Mouse (Mus musculus): Measurements from ENCODE around the gene Gcm1. TPM values are rescaled to one million over a fixed set of nuclear protein-coding genes. Genes with fewer than 3 reads are reported as not detected.

Gcm1 gene
- polyA plus RNA-seq, 1 experiment from 2014 or later: not detected

- WGBS: 93% methylated on average over 5 of the region's 6 CpGs
- DNase-seq (ENCODE audit: low spot score): no peak
Observed at GRCm38 (mm10) chr9:78096376-78096775, 44.7 kb downstream of the Gcm1 start.

DNA sequence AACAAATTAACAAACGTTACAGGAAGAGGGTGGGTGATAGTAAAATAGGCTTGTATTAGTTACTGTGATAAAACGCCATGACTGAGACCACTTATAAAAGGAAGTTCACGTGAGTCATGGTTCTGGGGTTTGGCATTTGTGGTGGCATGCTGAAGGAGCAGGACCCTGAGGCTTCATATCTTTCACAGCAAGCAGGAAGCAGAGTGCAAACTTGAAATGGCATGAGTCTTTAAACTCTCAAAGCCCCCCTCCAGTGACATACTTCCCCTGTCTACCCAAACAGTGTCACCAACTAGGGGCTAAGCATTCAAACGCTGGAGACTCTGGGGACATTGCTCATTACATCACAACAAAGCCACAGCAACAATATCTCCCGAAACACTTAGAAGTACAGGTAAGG is 49.2 kb downstream of the Gcm1 start:
- no peak overlapping the region for H3K9ac ChIP-seq (ENCODE audit: low read length)
- 85% methylated on average over 5 of the region's 5 CpGs for WGBS
- DNase-seq (ENCODE audit: low spot score) (no peak), ATAC-seq (replicated peaks; ENCODE audit: low FRiP score, low TSS enrichment, low read depth) (no peak)
- H3K9me3 ChIP-seq (ENCODE audit: control insufficient read depth, low read length): no peaks in the 10 kb centered on the region
- peaks cover 73% of the 10 kb centered on the region for H3K36me3 ChIP-seq (ENCODE audit: control insufficient read depth, insufficient read depth, low read length)
- no peak overlapping the region for H3K4me2 ChIP-seq (ENCODE audit: low read length)
- H3K27me3 ChIP-seq (replicated peaks; ENCODE audit: control insufficient read depth, insufficient read depth, low read length): no peaks in the 10 kb centered on the region
- no peak overlapping the region for H3K4me3 ChIP-seq (ENCODE audit: low read depth, low read length)
- H3K4me1 ChIP-seq (replicated peaks; ENCODE audit: control insufficient read depth, insufficient read depth, low read length): peaks cover 14% of the 10 kb centered on the region
- no peak overlapping the region for H3K27ac ChIP-seq (ENCODE audit: low read depth)

More at GRCm38 (mm10) chr9:78096376-78096775, 44.7 kb downstream of the Gcm1 start:
- no peak overlapping the region for H3K4me2 ChIP-seq (ENCODE audit: low read length)
- H3K27me3 ChIP-seq (replicated peaks; ENCODE audit: control insufficient read depth, insufficient read depth, low read length): no peaks in the 10 kb centered on the region
- H3K9me3 ChIP-seq (ENCODE audit: control insufficient read depth, low read length): no peaks in the 10 kb centered on the region
- peaks cover 84% of the 10 kb centered on the region for H3K36me3 ChIP-seq (ENCODE audit: control insufficient read depth, insufficient read depth, low read length)
- no peak overlapping the region for H3K4me3 ChIP-seq (ENCODE audit: low read depth, low read length)
- H3K4me1 ChIP-seq (replicated peaks; ENCODE audit: control insufficient read depth, insufficient read depth, low read length): no peaks in the 10 kb centered on the region
- no peak overlapping the region for H3K9ac ChIP-seq (ENCODE audit: low read length)
- no peak overlapping the region for H3K27ac ChIP-seq (ENCODE audit: low read depth)
- ATAC-seq (replicated peaks; ENCODE audit: low FRiP score, low TSS enrichment, low read depth): no peak

- no peak for ATAC-seq (replicated peaks; ENCODE audit: low FRiP score, low TSS enrichment, low read depth)
- WGBS: 66% methylated on average over 4 of the region's 4 CpGs
Observed at GRCm38 (mm10) chr9:78101431-78101830, 49.7 kb downstream of the Gcm1 start.

DNA sequence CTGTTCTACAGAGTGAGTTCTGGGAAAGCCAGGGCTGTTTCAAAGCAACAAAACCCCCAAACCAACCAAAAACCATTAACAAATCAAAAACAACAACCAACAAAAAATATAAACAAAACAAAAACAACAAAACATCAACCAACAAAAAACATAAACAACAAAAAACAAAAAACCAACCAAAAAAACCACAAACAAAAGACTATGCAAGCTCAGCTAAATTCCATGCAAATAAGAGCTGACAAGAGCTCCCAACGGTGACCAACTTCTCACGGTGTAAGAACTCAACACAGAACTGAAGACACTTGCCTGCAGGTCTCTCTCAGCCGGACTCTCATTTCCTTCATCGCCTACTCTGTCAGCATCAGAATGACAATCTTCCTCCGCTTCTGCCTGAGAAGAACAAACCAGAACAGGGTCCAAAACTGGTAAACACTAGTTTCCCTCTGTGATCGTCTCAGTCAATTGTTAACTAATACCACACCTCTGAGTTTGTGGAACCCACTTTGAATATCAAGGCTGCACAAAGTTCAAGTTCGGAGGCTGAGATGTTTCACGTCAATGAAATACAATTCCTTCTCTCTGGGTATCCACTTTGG is 52.3 kb downstream of the Gcm1 start:
- Histone ChIP-seq H3K4me2 (ENCODE audit: low read length) (no peak overlapping the region), H3K4me3 (ENCODE audit: low read depth, low read length) (no peak overlapping the region), H3K27ac (ENCODE audit: low read depth) (no peak overlapping the region), H3K9me3 (ENCODE audit: control insufficient read depth, low read length) (no peaks in the 10 kb centered on the region), H3K9ac (ENCODE audit: low read length) (no peak overlapping the region), H3K27me3 (replicated peaks; ENCODE audit: control insufficient read depth, insufficient read depth, low read length) (no peaks in the 10 kb centered on the region), H3K4me1 (replicated peaks; ENCODE audit: control insufficient read depth, insufficient read depth, low read length) (peaks cover 22% of the 10 kb centered on the region), H3K36me3 (ENCODE audit: control insufficient read depth, insufficient read depth, low read length) (peaks cover 44% of the 10 kb centered on the region)
- ATAC-seq (replicated peaks; ENCODE audit: low FRiP score, low TSS enrichment, low read depth): no peak
- no peak for DNase-seq (ENCODE audit: low spot score)
- 90% methylated on average over 8 of the region's 8 CpGs for WGBS

More at GRCm38 (mm10) chr9:78101431-78101830, 49.7 kb downstream of the Gcm1 start:
- no peak overlapping the region for H3K4me2 ChIP-seq (ENCODE audit: low read length)
- no peaks in the 10 kb centered on the region for H3K27me3 ChIP-seq (replicated peaks; ENCODE audit: control insufficient read depth, insufficient read depth, low read length)
- no peaks in the 10 kb centered on the region for H3K9me3 ChIP-seq (ENCODE audit: control insufficient read depth, low read length)
- H3K9ac ChIP-seq (ENCODE audit: low read length): no peak overlapping the region
- peaks cover 70% of the 10 kb centered on the region for H3K36me3 ChIP-seq (ENCODE audit: control insufficient read depth, insufficient read depth, low read length)
- DNase-seq (ENCODE audit: low spot score): no peak
- H3K27ac ChIP-seq (ENCODE audit: low read depth): no peak overlapping the region
- no peak overlapping the region for H3K4me3 ChIP-seq (ENCODE audit: low read depth, low read length)
- peaks cover 15% of the 10 kb centered on the region for H3K4me1 ChIP-seq (replicated peaks; ENCODE audit: control insufficient read depth, insufficient read depth, low read length)

GRCm38 (mm10) chr9:78104973-78105372 is 53.2 kb downstream of the Gcm1 start:
- Histone ChIP-seq H3K9ac (ENCODE audit: low read length) (no peak overlapping the region), H3K4me3 (ENCODE audit: low read depth, low read length) (no peak overlapping the region), H3K4me1 (replicated peaks; ENCODE audit: control insufficient read depth, insufficient read depth, low read length) (peaks cover 30% of the 10 kb centered on the region), H3K27ac (ENCODE audit: low read depth) (no peak overlapping the region), H3K27me3 (replicated peaks; ENCODE audit: control insufficient read depth, insufficient read depth, low read length) (no peaks in the 10 kb centered on the region), H3K4me2 (ENCODE audit: low read length) (no peak overlapping the region), H3K9me3 (ENCODE audit: control insufficient read depth, low read length) (no peaks in the 10 kb centered on the region), H3K36me3 (ENCODE audit: control insufficient read depth, insufficient read depth, low read length) (peaks cover 39% of the 10 kb centered on the region)
- 71% methylated on average over 6 of the region's 6 CpGs for WGBS
- ATAC-seq (replicated peaks; ENCODE audit: low FRiP score, low TSS enrichment, low read depth): no peak
- no peak for DNase-seq (ENCODE audit: low spot score)

DNA sequence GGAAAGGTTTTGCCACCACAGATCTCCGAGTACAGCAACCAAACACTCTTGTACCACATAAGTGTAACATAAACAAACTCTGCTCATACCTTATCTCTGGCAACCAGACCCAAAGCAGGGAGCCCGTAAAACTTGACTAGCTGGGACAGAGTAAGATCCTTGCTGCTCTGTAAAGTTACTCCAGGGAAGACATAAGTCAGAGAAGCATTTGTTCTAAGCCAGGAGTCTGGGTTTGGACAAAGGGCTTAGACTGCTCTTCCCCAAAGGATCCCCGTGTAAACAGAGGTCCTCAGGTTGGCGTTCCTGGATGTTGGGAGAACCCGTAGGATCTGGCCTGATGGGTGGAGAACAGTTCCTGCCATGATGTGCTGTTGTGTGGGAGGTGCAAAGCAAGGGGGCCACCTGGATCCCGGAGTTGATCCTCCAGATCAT is 53.8 kb downstream of the Gcm1 start:
- Histone ChIP-seq H3K27ac (ENCODE audit: low read depth) (peak overlapping the region; percentile 8; the same call in 1 of the 2 replicates), H3K4me2 (ENCODE audit: low read length) (no peak overlapping the region), H3K36me3 (ENCODE audit: control insufficient read depth, insufficient read depth, low read length) (peaks cover 34% of the 10 kb centered on the region), H3K9me3 (ENCODE audit: control insufficient read depth, low read length) (no peaks in the 10 kb centered on the region), H3K27me3 (replicated peaks; ENCODE audit: control insufficient read depth, insufficient read depth, low read length) (no peaks in the 10 kb centered on the region), H3K4me1 (replicated peaks; ENCODE audit: control insufficient read depth, insufficient read depth, low read length) (peaks cover 31% of the 10 kb centered on the region), H3K4me3 (ENCODE audit: low read depth, low read length) (no peak overlapping the region), H3K9ac (ENCODE audit: low read length) (no peak overlapping the region)
- 48% methylated on average over 6 of the region's 6 CpGs for WGBS
- ATAC-seq (replicated peaks; ENCODE audit: low FRiP score, low TSS enrichment, low read depth): no peak
- no peak for DNase-seq (ENCODE audit: low spot score)

- Histone ChIP-seq H3K27ac (ENCODE audit: low read depth) (no peak overlapping the region), H3K9ac (ENCODE audit: low read length) (no peak overlapping the region), H3K4me1 (replicated peaks; ENCODE audit: control insufficient read depth, insufficient read depth, low read length) (peaks cover 31% of the 10 kb centered on the region), H3K27me3 (replicated peaks; ENCODE audit: control insufficient read depth, insufficient read depth, low read length) (no peaks in the 10 kb centered on the region), H3K36me3 (ENCODE audit: control insufficient read depth, insufficient read depth, low read length) (peaks cover 22% of the 10 kb centered on the region; the same call in 1 of the 2 replicates), H3K4me3 (ENCODE audit: low read depth, low read length) (no peak overlapping the region), H3K9me3 (ENCODE audit: control insufficient read depth, low read length) (no peaks in the 10 kb centered on the region), H3K4me2 (ENCODE audit: low read length) (0 out of 2 replicates have a peak overlapping the region, but pooled peaks have one; percentile 80)
- no peak for DNase-seq (ENCODE audit: low spot score)
- ATAC-seq (replicated peaks; ENCODE audit: low FRiP score, low TSS enrichment, low read depth): no peak
- 85% methylated on average over 4 of the region's 4 CpGs for WGBS
Observed at GRCm38 (mm10) chr9:78106821-78107220, 55.1 kb downstream of the Gcm1 start.

DNA sequence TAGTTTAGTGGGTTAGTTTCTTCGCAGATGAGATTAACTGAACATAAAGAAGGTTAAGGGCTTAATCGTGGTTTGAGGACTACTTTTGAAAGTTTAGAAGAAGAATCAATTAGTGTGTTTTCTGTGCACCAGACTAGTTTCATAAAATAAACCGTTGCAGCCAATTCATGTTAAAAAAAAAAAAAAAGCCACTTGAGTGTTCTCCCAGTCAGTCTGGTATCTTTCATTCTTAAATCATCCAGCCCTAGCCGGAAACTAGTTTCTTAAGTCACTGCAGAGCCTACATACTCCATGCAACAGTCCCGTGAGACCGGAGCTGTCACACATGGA is 55.8 kb downstream of the Gcm1 start:
- no peaks in the 10 kb centered on the region for H3K9me3 ChIP-seq (ENCODE audit: control insufficient read depth, low read length)
- 17% methylated on average over 6 of the region's 6 CpGs for WGBS
- no peak for ATAC-seq (replicated peaks; ENCODE audit: low FRiP score, low TSS enrichment, low read depth)

More for the DNA sequence above, 55.8 kb downstream of the Gcm1 start:
- Histone ChIP-seq H3K9ac (ENCODE audit: low read length) (peak overlapping the region; percentile 84), H3K4me3 (ENCODE audit: low read depth, low read length) (peak overlapping the region; percentile 83), H3K27me3 (replicated peaks; ENCODE audit: control insufficient read depth, insufficient read depth, low read length) (no peaks in the 10 kb centered on the region), H3K4me2 (ENCODE audit: low read length) (peak overlapping the region; percentile 80), H3K27ac (ENCODE audit: low read depth) (peak overlapping the region; percentile 89), H3K4me1 (replicated peaks; ENCODE audit: control insufficient read depth, insufficient read depth, low read length) (peaks cover 31% of the 10 kb centered on the region), H3K36me3 (ENCODE audit: control insufficient read depth, insufficient read depth, low read length) (peaks cover 22% of the 10 kb centered on the region; the same call in 1 of the 2 replicates)
- no peak for DNase-seq (ENCODE audit: low spot score)

Measured in intestine, embryonic 14.5 days (tissue).